Mouse (Mus musculus) layer of hippocampus, postnatal 10 days (tissue): ENCODE data around the gene Fezf2. TPM values are rescaled to one million over a fixed set of nuclear protein-coding genes. Genes with fewer than 3 reads are reported as not detected.

ENCODE experiments used
- total RNA-seq, 2 experiments: library from RNA; stranded (reverse); gene quantifications; 2 replicates each; pipeline ENCODE4 v1.2.3; 2021

The Fezf2 gene
- total RNA-seq, 2 experiments from 2014 or later, result 50.1 to 50.7 TPM

Other genes with a start within 250 kb of the Fezf2 start
- not detected for gene Gm49355, start 64.2 kb downstream of the Fezf2 start, total RNA-seq
- gene 3830406C13Rik, start 64.0 kb downstream of the Fezf2 start, total RNA-seq, result 10 to 100 TPM; 29.0 to 43.3 TPM